Comparison of ENCODE assay signal across 8 mouse cellular contexts in genomic region chr1:193370096-193370495, GRCm38 (mm10). TPM values are rescaled to one million over a fixed set of nuclear protein-coding genes. Genes with fewer than 3 reads are reported as not detected.
DNase-seq lines count a peak whose midpoint lies in the region; ATAC-seq and TF ChIP-seq lines count a peak whose summit lies in the region.

Gene Camk1g (minus strand): TSS chr1:193370298.

- H3K9ac ChIP-seq in midbrain, embryonic 16.5 days (ENCODE audit: low read depth, low read length), result peak within 1 kb of the TSS; percentile 75

- DNase-seq in frontal cortex, postnatal 10 days (ENCODE audit: low spot score in 2 of 2), result no peak
- no peak for DNase-seq in thymus, adult 2 months
- no peak for DNase-seq in thymus, postnatal 4 days
- DNase-seq in layer of hippocampus, adult 18-20 months (ENCODE audit: low spot score in 2 of 2), result peak in 1 of 2 experiments; percentile 44
- no peak for DNase-seq in cerebellum, adult 8-10 months
- no peak for DNase-seq in ovary, postnatal 10 days (ENCODE audit: low spot score)

- TF ChIP-seq POLR2A in thymus, adult 2 months (IDR thresholded peaks at IDR 0.05; ENCODE audit: control insufficient read depth, extremely low read depth, insufficient read depth, low read length, poor library complexity), result no peak

- peak within 1 kb of the TSS; percentile 57; the same call in 1 of the 2 replicates for H3K27ac ChIP-seq in thymus, adult 2 months (ENCODE audit: control insufficient read depth, insufficient read depth, low read length)
- peak within 1 kb of the TSS; percentile 71 for H3K27ac ChIP-seq in midbrain, embryonic 16.5 days (ENCODE audit: low read length)

- H3K36me3 ChIP-seq in thymus, adult 2 months (ENCODE audit: control insufficient read depth, insufficient read depth, low read length), result no peaks in the 10 kb centered on the region
- no peaks in the 10 kb centered on the region for H3K36me3 ChIP-seq in midbrain, embryonic 16.5 days (ENCODE audit: control insufficient read depth, insufficient read depth, low read length)

- no peaks in the 10 kb centered on the region for H3K9me3 ChIP-seq in midbrain, embryonic 16.5 days (replicated peaks; ENCODE audit: control insufficient read depth, low read length, poor library complexity, severe bottlenecking)

- no peak within 1 kb of the TSS for H3K4me3 ChIP-seq in thymus, adult 2 months (ENCODE audit: control insufficient read depth, insufficient read depth, low read length)
- H3K4me3 ChIP-seq in midbrain, embryonic 16.5 days (ENCODE audit: low read depth, low read length), result peak within 1 kb of the TSS; percentile 51

- H3K27me3 ChIP-seq in thymus, adult 2 months (ENCODE audit: control insufficient read depth, insufficient read depth, low read length), result no peaks in the 10 kb centered on the region
- no peaks in the 10 kb centered on the region for H3K27me3 ChIP-seq in midbrain, embryonic 16.5 days (ENCODE audit: control insufficient read depth, insufficient read depth, low read depth, low read length)

- TF ChIP-seq CTCF in thymus, adult 2 months (IDR thresholded peaks at IDR 0.05; ENCODE audit: borderline replicate concordance, control insufficient read depth, extremely low read depth, insufficient read depth, low read length, poor library complexity), result no peak

- peak within 1 kb of the TSS; percentile 67 for H3K4me2 ChIP-seq in midbrain, embryonic 16.5 days (ENCODE audit: low read length)

- ATAC-seq in frontal cortex, adult (ENCODE audit: low TSS enrichment), result peak; percentile 86
- ATAC-seq in midbrain, embryonic 16.5 days, result peak; percentile 92

- 12% methylated on average over 2 of the region's 2 CpGs for WGBS in thymus, adult 2 months
- 6% methylated on average over 2 of the region's 2 CpGs for WGBS in midbrain, embryonic 16.5 days

- peaks cover 17% of the 10 kb centered on the region for H3K4me1 ChIP-seq in thymus, adult 2 months (replicated peaks; ENCODE audit: control insufficient read depth, insufficient read depth, low read length)
- H3K4me1 ChIP-seq in midbrain, embryonic 16.5 days (ENCODE audit: control insufficient read depth, insufficient read depth, low read length), result peaks cover 30% of the 10 kb centered on the region

RNA-seq across cellular contexts. Expression of gene Camk1g, which starts in this region (rescaled TPM):
- 2.9 and 3.4 TPM in 2 replicates for polyA plus RNA-seq in thymus, adult 2 months (2012; rRNA removed)
- total RNA-seq in layer of hippocampus, adult 18-20 months (2021), result 10 to 100 TPM; 23.5 to 26.6 TPM
- 53.5 and 54.1 TPM in 2 replicates for polyA plus RNA-seq in midbrain, embryonic 16.5 days (2015; fragmentation: Nextera tagmentation; extraction: Ambion mirVana)

Comparison
In these comparisons a context has a peak if more than half of its experiments do, and no peak if none do; other contexts are left out.
1. RNA of gene Camk1g (polyA plus RNA-seq): 53.5 to 54.1 TPM in midbrain, embryonic 16.5 days; 2.9 to 3.4 TPM in thymus, adult 2 months; every median in the first group is over 10 times any median in the second.